Mouse (Mus musculus): ENCODE measurements around the gene Mapt.
A peak's percentile ranks its signal among the peaks of the same experiment; 100 is the strongest.

The Mapt gene

DNA sequence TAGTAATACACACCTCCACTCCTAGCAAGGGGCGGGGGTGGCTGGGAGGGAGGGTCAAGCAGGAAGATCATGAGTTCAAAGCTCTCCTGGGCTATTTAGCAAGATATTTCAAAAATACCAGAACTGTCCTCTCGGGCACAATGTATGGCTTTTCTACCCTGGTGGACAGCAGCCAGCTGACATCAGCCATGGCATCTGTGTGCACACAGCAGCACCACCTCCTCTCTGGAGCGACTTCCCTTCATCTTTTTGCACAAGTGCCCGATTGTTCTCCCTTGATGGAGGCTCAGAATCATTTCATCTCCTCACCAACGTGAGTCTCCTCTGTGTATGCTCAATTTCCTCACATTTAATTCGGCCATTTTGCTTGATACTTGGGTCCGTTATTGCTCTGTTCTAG lies 44.6 kb downstream of the Mapt start:
- DNase-seq (ENCODE audit: low read depth, low spot score) = no peak

DNA sequence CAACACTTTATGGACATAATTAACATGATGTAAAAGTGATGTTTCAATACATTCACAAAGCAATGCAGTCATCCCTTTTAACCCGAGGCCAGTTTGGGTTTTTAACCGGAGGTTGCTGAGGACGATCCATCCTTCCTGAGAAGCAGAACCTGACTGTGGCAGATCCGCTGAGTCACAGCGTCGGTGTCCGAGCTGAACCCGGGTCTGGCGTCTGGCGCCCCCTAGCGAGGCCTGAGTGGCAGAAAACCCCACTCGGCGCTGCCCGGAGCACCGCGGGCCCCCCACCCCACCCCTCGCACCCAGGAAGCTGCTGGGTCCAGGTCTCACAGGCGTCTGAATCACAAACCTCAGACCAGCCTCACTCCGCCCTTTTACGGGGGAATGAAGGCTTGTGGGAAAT lies 47.0 kb downstream of the Mapt start:
- DNase-seq (ENCODE audit: low read depth, low spot score) = peak; percentile 73

DNA sequence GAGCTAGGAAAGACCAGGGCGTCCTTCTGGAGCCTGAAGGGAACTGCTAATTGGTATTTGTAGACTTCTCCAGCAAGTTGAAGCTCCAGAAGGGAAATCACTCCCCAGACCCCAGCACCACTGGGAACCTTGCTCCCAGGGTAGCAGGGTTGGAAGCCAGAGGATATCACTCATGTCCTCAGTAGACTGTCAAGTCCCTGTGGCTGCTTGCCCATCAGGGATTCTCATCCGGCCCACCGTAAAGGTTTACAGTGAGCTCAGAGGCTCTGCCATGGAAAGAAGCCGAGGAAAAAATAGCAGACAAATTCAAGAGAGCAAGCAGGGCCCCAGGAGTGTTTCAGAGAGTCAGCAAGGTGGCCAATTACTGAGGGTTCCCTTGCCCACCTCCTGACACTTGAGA lies 47.9 kb downstream of the Mapt start:
- DNase-seq (ENCODE audit: low read depth, low spot score) = no peak

DNA sequence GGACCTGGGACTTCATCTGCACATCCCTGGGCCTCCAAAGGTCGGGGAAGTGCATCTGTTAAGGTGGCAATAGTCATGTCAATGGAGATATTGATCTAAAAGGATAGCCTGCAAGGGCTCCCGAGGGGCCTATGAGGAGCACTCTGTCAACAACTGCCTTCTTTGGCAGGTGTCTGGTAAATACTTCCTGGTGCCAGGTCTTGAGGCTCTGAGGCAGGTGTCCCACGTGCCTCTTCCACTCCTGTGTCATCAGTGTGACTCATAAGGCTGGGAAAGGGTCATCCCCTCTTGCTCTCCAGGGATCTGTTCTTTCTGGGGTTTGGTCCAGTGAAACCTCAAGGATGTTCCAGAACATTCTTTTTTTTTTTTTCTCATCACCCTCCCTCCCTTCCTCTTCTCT lies 48.3 kb downstream of the Mapt start:
- DNase-seq (ENCODE audit: low read depth, low spot score) = no peak

DNA sequence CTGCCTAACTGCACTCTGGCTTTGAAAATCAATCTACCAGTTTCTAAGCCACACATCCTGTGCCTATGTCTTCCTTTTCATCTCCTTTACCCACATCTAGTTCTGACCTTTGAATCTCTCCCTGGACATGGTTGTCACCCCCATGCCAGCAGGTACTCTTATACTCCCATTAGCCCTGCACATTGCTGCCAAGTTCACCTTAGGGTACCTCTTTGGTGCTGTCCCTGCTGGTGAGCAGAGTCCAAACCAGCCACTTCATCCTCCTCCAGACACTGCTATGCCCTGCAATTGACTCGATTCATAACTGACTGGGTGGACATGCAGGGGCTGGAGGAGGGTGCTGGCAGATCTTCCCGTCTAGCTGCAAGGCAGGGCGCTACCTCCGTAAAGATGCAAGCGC lies 50.3 kb downstream of the Mapt start:
- DNase-seq (ENCODE audit: low read depth, low spot score) = no peak

DNA sequence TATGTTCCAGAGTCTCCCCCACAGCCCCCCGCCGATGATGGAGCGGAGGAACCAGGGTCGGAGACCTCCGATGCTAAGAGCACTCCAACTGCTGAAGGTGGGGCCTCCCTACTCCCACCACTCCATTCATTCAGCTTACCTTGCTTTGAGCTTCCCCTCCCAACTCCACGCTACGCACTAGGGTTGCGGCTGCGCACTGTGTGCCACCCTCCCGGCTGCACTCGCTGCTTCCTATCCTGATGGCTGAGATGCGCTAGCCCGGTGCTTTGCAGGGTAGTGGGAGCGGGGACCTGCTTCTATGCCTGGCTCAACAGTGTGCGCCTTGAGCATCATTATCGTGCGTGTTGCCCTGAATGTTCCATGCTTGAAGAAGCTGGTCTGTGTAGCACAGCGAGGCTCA lies 55.9 kb downstream of the Mapt start:
- DNase-seq (ENCODE audit: low read depth, low spot score) = no peak

DNA sequence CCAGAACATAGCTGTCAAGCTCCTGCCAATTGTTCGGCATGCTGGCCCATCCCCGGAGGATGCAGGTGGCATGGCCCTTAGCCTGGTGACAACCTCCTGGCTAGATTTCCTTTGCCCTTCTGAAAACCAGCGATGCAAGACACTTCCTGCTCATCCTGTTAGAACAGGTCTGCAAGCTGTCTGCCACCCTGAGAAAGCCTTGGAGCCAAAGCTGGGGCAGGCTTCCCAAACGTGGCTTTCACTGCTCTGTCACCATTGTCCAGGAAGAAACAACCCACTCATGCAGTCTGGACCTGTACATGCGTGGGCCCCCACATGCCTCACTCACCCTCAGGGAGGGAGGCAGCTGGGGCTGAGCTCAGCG lies 57.6 kb downstream of the Mapt start:
- no peak for DNase-seq (ENCODE audit: low read depth, low spot score)

DNA sequence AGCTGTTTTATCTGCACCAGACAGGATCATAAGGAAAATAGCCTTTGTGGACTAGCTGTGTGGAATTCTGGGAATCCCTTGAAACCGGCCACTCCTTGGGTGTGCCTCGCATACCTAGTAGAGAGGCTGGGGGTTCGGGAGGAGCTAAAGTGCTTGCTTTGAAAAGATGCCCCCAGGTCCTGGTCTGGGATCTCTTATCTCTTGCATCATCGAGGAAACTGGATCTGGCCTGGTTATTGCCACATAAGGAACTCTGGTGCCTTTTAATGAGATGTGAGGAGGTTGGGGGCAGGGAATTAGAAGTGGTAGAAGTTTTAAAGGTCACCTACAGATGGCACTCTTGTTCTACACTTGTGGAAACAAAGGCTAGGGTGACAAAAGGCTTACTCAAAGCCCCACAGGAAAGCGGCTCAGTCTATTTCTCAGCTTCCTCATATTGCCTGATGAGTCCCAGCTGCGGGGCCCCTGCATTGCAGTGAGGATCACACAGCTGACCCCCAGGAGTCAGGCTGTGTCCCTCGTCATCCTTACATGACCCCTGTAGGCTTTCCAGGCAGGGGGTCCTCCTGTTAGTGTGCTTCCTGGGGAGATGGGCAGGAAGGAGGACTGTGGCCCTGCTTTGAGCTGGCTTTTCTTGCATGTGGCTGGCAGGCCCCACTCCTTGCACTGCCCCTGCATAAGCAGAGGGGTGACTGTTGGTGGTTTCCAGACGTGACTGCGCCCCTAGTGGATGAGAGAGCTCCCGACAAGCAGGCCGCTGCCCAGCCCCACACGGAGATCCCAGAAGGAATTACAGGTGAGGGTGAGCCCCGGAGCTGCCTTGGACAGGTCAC lies 58.2 kb downstream of the Mapt start:
- peak; percentile 79 for DNase-seq (ENCODE audit: low read depth, low spot score)

DNA sequence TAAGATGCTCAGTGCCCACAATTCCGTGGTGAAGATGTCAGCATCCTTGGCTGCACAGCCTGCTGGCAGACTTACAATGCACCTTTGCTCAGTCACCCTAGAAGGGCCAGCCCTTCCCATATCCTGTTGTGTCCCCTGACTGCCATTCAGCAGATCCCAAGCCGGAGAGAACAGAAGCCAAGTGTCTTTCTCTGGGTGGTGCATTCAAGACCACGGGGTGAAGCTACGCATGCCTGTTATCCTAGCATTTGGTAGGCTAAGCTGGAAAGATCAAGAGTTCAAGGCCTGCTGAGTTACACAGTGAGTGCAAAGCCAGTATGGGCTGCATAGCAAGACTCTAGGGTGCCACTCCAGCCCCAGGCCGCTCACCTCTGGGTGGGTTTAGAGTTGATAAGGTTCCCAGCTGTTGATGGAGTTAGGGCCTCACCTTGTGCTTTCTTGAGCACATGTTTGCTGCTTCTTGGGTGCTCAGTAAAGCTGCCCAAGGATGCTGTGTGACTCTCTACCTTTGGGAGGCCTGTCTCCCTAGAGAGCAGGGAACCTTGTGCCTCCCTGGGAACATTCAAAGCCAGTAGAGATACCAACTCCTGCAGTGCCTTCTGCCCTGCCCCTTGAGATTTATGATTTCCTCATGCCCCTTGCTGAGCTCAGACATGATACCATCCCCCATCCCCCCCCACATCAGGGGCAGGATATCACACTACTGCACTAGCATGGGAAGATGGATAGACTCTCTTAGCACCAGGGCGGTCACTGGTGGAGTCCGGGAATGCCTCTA lies 61.4 kb downstream of the Mapt start:
- no peak for DNase-seq (ENCODE audit: low read depth, low spot score)

DNA sequence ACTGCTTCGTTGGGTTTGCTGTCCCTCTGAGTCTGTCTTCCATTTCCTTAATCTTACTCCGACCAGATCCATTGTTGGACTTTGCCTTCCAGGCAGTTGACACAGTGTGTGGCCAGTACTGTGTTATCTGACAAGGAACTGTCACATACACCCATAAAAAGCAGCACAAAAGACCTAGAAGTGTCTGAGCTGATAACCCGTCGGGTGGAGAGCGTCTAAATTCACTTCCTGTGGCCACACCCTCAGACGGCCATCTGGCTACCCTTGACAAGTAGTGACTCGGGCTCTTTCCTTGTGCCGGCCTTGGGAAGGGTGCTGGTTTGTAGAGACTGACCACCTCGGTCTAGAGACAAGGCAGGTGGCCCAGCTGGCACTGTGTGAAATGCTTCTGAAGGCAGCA lies 62.1 kb downstream of the Mapt start:
- no peak for DNase-seq (ENCODE audit: low read depth, low spot score)

DNA sequence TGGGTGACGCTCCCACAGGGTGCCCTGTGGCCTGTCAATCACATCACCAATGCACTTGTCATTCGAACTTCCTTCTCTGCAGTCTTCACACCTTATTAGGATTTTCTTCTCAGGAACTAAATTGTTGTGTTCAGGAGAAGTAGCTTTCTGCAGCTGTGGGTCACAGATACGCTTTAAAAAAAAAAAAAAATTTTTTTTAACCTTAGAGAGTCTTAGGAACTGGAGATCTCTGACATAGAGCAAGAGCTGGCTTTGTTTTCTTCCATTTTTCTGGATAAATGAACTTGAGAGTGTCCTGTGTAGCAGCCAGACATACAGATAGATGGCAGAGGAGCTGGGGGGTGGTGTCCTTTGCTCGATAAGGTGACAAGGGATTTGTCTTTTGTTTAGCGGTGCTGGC lies 64.0 kb downstream of the Mapt start:
- DNase-seq (ENCODE audit: low read depth, low spot score) = no peak

DNA sequence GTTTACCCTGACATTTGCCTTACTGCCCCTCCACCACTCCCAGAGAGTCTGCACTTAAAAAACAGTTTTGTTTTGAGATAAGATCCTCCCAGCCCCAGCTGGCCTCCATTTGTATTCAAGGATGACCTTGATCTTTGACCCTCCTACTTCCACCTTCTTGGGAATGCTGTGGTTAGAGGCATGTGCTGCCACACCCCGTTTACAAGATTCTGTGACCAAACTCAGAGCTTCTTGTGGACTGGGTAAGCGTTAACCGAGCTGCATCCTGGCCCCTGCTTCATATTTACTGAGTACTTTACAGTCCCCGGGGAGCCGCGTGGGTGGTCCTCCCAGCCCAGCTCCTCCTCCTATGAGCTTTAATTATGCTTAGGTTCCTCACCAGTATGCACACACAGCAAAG lies 64.5 kb downstream of the Mapt start:
- DNase-seq (ENCODE audit: low read depth, low spot score) = peak; percentile 39

DNA sequence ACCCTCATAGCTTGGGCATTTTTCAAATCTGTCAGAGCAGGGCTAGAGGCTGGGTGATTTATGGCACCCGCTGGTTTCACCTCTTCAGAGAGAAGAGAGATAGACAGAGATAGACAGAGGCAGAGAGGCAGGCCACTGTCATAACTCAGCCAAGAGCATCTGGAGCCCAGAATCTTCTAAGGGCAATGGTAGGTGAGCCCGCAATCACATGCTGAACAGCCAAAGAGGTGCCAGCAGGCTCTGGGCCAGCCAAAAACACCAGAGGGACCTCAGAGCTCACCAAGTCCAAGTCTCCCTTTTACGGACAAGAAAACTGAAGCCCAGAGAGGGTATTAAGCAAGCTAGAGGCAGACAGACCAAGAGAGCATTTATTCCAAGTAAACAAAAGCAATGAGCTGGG lies 66.5 kb downstream of the Mapt start:
- DNase-seq (ENCODE audit: low read depth, low spot score) = no peak

DNA sequence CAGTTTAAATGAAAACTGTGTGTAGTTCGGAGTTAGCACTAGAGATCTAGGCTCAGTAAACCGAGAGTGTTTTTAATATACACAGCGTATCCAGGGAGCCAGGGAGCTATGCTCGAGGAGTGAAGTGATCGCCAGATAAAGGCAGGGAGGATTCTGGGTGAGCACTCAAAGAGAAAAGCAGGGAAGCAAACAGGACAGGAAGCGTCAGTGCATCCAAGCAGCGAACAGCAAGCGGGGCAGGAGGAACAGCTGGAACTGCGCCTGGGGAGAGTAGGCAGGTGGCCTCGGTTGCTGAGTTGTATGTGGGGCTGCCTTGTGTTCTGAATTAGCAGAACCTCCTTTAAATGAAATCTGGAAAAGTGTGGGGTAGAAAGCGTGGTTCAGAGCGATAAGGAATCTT lies 71.4 kb downstream of the Mapt start:
- no peak for DNase-seq (ENCODE audit: low read depth, low spot score)

DNA sequence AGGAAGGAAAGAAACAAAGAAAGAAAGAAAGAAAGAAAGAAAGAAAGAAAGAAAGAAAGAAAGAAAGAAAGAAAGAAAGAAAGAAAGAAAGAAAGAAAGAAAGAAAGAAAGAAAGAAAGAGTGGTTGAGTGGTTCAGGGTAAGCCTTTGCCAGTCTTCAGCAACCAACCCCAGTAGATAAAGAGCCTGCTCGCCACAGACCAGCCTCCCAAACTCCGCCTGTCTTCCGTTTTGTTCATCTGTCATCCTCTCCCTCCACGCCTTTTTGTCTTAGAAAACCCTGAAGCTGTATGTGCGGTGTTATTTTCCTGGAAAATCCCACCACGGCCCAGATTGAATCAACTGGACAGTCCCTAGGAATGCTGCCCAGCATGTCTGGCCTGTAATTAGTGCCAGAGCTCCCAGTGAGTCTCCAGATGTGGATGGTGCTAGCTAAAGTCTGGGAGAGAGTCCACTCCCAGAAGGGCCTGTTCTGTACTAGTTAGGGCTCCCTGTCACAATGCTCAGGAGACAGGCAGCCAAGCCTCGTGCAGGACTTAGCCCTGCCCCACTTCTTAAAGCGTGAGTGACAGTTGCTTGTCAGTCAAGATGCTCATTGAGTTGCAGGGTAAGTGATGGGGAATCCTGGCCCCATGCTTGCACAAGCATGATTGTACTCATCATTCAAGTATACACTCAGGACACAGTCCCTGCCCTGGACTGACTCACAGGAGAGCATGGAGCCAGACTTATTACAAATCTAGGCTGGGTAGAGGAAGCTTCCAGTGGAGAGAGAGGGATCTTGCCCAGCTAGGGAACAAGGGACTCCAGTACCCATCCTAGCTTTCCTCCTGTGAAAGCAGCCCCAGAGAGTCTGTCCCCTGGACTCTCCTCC lies 72.1 kb downstream of the Mapt start:
- no peak for DNase-seq (ENCODE audit: low read depth, low spot score)

DNA sequence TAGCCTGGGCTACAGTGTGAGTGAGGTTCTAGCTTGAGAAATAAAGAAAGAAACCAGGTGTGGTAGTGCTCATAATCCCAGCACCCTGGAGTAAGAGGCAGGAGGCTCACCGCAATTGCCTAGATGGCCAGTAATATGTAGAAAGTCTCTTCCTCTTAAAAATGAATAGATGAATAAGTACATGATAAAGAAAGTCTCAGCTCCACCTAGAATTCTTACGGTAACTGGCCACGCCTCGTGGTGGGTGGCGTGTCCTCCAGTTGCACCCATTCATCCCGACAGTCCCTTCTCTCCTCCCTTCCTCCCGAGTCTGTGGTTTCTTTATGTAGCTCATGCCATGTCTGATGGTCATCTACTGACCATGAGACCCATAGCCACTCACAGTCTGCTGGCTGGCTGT lies 74.5 kb downstream of the Mapt start:
- no peak for DNase-seq (ENCODE audit: low read depth, low spot score)

DNA sequence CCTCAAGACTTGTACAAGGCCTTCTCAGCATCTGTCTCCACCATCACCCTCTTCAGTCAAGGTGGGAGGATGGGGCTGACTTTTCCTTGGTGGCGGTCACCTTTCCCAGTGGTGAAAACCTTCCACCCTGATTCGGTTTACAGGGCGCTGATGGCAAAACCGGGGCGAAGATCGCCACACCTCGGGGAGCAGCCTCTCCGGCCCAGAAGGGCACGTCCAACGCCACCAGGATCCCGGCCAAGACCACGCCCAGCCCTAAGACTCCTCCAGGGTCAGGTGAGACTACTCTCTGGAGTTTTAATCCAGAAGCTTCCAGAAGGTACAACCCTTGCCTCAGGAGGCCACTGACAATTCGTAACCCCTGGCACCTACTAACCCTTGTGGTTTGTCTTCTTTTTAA lies 75.3 kb downstream of the Mapt start:
- no peak for DNase-seq (ENCODE audit: low read depth, low spot score)

DNA sequence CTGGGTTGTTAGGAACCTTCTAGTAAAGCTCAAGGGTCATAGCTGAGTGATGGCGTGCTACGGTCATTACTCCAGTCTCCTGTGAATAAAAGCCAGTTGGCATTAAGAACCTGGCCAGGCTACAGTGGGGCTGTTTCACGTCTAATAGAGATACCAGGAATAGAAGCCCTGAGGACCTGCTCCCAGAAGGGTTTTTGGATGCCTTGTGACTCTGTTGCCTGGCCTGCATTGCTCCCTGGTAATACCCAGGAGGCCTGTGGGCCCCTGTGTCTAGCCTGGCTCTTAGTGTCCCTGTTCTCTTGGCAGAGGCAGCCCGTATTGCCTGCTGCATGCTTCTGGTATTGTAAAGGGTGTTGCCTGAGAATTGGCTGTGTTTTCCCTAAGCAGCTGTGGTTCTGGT lies 75.9 kb downstream of the Mapt start:
- no peak for DNase-seq (ENCODE audit: low read depth, low spot score)

DNA sequence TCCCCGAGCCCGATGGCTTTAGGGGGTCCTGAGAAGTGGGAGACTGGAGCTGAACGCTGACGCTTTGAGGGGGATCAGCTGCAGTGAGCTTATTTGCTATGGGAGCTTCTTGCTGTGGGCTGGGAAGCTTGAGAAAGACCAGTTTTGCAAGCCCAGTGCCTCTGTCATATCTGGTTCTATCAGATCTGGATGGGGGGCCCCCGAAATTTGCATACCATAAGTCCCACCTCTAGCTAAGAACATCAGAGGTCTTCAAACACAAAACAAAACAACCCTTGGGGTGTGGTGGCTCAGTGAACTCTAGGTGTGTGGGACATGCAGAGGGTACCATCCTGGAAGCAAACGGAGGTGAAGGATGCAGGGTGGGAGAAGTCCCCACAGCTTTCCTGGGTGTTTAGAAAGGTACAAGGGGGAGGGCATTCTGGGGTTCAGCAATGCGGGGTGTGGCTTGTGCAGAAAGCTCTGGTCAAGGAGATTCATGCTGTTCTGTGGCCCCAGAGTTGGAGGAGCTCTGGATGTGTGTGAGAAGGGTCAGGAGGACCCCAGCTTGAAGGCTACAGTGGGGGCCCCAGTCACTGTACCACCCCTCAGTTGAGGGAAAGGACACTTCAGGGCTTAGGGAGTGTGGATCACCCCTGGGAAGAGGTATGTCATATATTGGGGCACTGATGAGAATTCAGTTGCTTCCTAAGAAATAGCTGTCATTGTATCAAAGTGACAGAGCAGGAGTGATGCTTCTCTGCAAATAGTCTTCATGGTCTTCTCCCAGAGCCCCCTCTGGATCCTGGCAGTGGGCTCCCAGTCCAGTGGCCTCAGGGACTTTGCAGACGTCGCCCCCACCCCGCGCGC lies 78.4 kb downstream of the Mapt start:
- DNase-seq (ENCODE audit: low read depth, low spot score) = no peak

DNA sequence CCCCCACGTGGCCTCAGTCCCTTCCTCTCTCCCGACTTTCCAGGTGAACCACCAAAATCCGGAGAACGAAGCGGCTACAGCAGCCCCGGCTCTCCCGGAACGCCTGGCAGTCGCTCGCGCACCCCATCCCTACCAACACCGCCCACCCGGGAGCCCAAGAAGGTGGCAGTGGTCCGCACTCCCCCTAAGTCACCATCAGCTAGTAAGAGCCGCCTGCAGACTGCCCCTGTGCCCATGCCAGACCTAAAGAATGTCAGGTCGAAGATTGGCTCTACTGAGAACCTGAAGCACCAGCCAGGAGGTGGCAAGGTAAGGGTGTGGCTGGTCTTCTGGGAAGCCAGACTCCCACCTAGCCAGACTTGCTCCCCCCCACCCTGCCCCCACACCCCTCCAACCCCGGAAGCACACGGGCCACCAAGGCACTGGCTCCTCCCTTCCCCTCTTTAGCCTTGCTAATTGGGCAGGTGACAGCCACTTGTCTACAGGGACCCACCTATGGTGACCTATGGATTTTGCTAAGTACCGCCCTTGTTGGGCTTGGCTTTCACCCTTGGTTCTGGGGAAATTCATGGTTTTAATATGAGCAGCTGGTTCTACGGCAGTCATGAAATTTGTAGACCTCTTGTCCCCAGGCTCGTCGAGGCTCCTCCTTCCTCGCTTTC lies 79.2 kb downstream of the Mapt start:
- no peak for DNase-seq (ENCODE audit: low read depth, low spot score)

DNA sequence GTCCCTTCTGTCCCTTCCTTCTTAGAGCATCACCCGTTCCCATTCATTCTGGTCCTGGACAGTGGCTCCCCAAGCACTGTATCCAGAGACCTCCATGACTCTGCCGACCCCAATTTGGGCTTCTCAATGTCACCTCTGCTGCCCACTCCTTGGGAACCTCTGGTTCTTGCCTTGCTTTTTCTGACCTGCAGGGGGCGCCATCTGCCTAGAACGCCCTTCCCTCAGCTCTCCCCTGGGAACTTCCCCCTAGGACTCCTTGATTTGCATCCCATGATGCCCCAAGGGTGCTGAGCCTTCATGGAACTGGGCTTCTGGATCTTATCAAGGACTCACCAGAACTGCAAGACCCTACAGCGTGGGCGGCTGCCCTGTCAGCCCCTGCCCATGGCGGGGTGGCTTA lies 80.5 kb downstream of the Mapt start:
- no peak for DNase-seq (ENCODE audit: low read depth, low spot score)
